Mouse (Mus musculus): ENCODE measurements around the gene Adat3.
A peak's percentile ranks its signal among the peaks of the same experiment; 100 is the strongest.

The Adat3 gene

GRCm38 (mm10) chr10:80602698-80603325 lies at the start of gene Adat3, which contains the start of gene Scamp4:
TSS of gene Adat3 (plus strand) at chr10:80602880.
TSS of gene Scamp4 (plus strand) at chr10:80602872.
- peak; percentile 88 for DNase-seq (ENCODE audit: low read depth, low spot score)

GRCm38 (mm10) chr10:80553575-80553974 lies 49.1 kb upstream of the Adat3 start:
- no peak for DNase-seq (ENCODE audit: low read depth, low spot score)

- no peak for DNase-seq (ENCODE audit: low read depth, low spot score)
Observed at GRCm38 (mm10) chr10:80553997-80554396, 48.7 kb upstream of the Adat3 start.

DNA sequence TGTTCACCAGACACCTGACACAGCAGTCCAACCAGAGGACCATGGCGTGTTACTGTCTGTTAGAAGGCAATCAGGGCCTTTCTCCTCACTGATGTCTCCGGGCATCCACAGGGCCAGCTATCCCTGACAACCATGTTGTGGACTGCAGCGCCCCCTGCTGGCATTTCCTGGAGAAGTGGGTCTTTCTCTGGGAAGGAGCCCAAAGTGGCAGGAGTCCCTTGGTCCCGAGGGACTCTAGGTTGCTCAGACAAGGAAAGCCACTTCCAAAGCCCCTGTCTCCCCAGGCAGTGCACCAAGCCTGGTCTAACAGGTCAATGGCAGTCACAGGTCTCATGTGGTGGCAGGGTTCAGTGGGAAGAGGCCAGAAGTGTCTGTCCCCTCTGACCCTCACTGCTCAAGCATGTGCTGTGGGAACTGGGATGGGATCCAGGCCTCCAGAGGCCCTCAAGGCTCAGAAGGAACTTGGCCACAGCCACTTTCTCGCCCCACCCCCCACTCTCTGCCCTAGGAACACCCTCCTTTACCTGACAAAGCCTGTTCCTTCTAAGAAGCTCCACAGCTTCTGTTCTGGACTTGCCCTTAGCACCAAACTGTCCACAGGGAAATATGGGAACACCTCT lies 45.2 kb upstream of the Adat3 start:
- peak; percentile 54 for DNase-seq (ENCODE audit: low read depth, low spot score)

DNA sequence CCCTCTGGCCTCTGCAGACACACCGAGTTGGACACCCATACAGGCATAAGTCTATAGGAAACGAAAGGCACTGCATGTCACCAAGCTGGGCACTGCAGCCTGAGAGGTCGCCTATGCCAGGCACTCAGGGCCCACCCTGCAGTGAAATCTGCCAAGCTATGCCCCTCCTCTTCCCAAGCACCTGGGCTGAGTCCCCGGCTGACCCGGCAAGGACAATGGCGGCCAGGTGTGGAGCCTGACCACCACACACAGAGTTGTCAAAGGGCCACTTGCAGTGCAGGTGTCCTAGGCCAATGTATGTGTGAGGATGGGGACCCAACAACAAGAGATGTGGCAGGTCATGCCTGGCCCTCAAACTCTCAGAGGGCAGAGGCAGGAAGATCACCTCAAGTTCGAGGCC lies 43.2 kb upstream of the Adat3 start:
- DNase-seq (ENCODE audit: low read depth, low spot score), result no peak

GRCm38 (mm10) chr10:80560621-80561020 lies 42.1 kb upstream of the Adat3 start:
- DNase-seq (ENCODE audit: low read depth, low spot score), result no peak

DNA sequence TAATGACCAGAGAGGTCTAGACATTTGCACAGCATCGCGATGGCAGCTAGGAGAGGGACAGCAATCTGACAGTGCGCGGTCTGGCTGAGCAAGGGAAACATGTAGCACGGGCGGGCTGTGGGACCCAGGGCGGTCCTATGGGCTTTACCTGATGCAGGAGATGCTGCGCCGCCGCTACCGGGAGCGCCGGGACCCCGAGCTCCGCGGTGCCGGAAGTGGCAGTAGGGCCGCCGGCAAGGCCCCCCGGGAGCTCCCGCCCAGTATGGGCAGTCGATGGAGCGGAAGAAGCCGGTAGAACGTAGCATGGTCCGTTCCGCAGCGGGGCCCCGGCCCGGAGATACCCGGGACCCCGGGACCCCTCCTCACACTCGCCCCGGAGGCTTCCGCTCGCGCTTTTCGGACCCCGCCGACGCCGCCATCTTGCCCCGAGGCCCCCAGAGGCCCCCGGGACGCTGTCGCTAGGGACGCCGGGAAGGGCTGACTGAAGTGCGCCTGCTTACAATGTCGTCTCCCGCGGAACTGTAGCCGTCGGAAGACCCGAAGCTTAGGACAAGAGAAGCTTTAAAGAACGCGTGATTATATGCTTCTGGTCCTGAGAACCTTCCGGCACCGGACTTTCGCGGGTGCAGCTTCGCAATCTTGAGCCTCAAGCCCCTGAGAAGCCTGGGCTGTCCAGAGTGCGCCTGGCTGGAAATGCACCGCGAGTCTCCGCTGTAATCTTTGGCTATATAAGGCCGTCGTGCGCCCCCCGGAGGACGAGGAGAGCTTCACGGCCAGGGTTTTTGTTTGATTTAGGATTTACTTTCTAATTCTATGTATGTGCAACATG lies 41.4 kb upstream of the Adat3 start, which contains the start of gene Rexo1:
TSS of gene Rexo1 (minus strand) at position 445 of the 829 bp plus-strand sequence.
- DNase-seq (ENCODE audit: low read depth, low spot score), result peak; percentile 85

DNA sequence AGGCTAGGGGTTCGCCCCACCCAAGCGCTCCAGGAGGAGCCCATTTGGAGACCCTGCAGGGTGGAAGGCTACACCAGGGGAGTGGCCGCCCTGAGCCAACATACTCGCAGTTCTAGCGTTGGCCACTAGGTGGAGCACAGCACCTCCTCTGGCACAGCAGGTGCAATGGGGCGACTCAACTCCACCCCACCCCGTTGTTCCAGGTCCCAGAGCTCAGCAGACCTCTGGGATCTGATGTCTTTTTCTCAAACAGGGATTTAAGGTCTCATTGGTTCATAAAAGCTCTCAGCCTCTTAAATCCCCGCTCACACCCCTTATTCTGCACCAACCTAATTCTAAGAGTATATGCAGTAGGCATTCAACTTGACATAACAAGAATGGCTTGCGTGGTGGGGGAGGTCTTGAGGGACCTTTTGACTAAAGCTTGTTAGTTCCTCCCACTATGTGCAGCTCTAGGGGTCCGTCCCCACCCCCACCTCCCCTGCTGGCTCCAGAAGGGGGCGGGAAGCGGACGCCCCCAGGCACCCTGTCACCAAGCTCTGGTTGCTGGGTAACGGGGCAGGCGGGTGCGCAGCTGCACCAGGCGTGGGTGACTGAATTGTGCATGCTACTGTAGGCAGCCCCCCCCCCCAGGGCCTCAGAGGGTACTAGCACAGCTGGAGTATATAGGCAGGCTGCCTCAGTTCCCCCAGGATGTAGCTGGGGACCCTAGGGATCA lies 36.1 kb upstream of the Adat3 start:
- peak; percentile 63 for DNase-seq (ENCODE audit: low read depth, low spot score)

- DNase-seq (ENCODE audit: low read depth, low spot score), result no peak
Observed at GRCm38 (mm10) chr10:80568876-80569275, 33.8 kb upstream of the Adat3 start.

DNA sequence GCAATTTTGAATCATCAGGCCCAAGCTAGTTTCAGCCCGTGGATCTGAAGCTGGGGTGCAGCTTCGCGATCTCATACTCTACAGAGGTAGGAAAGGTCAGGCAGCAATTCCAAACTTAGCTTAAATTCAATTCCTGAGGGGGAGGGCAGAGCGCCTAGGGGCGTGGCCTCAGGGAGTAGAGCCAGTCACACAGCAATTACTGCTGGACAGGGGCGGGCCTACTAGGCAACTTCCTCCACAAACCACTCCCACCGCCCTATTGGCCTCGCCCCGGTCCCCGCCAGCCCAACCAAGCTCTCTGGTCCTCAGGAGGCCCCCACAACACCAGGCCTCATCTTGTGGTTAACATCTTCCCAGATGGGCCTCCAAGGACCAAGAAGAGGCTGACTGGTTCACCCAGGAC lies 33.0 kb upstream of the Adat3 start:
- DNase-seq (ENCODE audit: low read depth, low spot score), result peak; percentile 69

- DNase-seq (ENCODE audit: low read depth, low spot score), result no peak
Observed at GRCm38 (mm10) chr10:80570419-80570818, 32.3 kb upstream of the Adat3 start.

DNA sequence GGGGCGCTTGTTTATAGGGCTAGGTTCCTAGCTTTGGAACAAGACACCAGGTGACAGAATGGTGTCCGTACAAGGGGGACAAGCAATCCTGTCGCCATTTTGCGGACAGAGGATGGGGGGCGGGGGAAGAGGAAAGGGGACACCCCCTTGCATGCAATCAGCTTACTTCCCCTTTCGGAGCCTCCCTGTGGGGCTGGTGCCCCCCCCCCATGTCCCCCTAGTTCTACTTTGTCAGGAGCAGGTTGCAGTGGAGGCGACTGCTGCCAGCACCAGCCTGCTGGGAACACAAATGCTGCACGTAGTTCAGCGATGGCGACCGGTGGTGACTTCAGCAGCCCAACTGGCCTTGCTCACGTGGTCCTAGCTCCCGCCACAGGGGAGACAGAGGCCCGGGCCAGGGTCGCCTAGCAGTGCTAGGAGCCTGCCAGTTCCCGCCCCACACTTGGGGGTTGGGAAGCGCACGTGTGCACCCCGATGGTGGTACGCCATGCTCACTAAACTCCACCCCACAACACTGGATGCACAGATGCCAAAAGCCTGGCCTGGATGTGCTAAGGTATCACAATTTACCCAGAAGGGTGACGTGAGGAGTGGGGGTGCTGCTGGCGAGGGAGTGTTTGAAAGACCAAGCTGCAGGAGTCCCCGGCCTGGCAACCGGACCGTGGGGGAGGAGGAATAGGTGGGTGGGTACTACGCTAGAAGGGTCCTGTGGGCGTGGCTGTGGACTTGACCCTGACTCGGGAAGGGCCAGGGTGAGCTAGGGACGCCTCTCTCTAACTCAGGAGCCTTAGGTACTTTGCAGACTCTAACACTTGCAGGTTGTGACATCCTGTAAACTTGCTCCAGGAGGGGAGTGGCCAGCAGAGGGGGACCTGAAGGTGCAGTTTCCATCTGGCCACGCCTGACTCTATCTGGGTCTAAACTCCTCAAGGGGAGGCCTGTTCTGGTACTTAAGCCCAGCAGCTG lies 31.5 kb upstream of the Adat3 start:
- no peak for DNase-seq (ENCODE audit: low read depth, low spot score)

- DNase-seq (ENCODE audit: low read depth, low spot score), result no peak
Observed at GRCm38 (mm10) chr10:80572477-80572876, 30.2 kb upstream of the Adat3 start.

GRCm38 (mm10) chr10:80573944-80574343 lies 28.7 kb upstream of the Adat3 start:
- DNase-seq (ENCODE audit: low read depth, low spot score), result no peak

DNA sequence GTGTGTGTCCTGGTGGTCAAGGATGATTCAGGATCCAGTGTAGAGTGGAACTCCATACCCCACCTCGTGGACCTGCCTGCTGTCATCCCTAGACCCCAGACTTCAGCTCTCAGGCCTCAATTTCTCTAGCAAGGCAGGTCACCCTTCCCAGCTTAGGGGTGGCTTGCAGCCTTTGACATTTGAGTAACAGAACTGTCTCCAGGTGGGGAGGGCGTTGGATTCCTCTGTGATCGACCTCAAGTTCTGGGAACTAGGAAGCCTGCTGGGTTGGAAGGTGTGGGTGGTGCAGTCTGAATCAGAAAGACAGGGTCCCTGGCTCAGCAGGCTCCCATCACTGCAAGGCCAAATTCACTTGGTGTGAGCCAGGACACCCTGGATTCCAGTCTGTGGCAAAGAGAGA lies 27.8 kb upstream of the Adat3 start:
- no peak for DNase-seq (ENCODE audit: low read depth, low spot score)

DNA sequence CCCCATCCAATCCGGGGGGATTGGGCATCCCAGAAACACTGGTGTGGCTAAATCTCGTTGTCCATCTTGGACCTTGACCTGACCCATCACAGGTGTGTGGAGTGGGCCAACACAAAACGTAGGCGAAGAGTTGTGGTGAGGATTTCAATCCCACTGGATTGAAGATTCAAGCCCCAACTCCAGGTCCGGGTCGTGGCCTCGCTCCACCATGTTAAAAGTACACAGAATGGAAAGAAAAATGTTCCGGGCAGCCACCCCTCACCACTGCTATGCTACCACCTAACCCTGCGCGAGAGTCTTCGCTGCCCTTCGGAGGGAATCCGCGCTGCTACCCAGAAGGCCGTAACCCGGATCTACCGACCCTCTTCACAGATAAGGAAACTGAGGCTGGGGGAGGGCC lies 26.8 kb upstream of the Adat3 start:
- DNase-seq (ENCODE audit: low read depth, low spot score), result no peak

- DNase-seq (ENCODE audit: low read depth, low spot score), result no peak
Observed at GRCm38 (mm10) chr10:80576351-80577194, 26.1 kb upstream of the Adat3 start.

DNA sequence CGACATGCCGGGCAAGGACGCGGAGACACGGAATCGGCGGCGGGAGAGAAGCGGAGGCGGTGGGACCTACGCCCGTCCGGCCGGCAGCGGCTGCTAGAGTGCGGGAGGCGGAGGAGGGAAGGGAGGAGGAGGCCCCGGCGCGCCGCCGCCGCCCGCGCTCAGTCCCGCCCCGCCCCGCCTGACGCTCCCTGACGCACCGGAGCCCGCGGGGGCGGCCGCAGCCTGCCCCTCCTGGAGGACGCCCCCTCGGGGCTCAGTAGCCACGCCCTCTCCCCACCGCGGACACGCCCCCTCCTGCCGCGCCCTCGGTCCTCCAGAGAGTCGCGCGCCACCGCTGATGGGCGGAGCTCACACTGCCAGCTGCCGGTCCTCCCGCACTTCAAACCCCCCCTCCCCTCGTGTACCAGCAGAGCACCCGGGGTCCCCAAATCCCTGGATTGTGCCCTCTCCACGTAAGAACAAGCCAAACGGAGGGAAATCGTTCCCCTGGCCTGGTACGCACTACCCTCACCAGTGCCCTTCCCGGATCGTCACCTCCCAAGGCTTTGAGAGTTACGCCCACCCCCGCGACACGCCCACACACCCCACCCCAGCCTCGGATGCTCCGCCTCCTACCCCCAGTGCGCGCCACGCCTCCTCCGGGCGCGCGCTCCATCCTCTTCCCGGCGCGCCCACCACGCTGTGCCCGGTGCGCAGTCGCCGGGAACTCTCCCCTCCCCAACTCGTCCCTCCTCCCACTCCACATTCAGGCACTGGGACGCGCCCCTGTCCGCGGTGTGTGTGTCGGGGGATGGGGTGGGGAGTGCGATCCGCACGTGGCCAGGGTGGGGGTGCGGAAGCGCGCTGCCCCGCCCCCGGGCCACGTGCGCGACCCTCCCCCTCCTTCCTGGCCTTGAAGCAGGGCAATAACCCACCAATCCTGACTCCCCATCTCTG lies 25.2 kb upstream of the Adat3 start, which contains the start of gene Klf16:
TSS of gene Klf16 (minus strand) at position 127 of the 936 bp plus-strand sequence.
- peak; percentile 93 for DNase-seq (ENCODE audit: low read depth, low spot score)
